Mouse (Mus musculus): Measurements from ENCODE around the gene Oas1d. TPM values are rescaled to one million over a fixed set of nuclear protein-coding genes. Genes with fewer than 3 reads are reported as not detected.
"Not testable (repeated sequence)": the region's sequence is repeated elsewhere in the genome, so short reads cannot be mapped to it uniquely, and the experiment has no call there.

Oas1d gene
- polyA plus RNA-seq (2012; rRNA removed), result not detected in 2 replicates

GRCm38 (mm10) chr5:120914204-120914603, at the start of gene Oas1d:
Gene Oas1d (plus strand): TSS chr5:120914536.
- not testable (repeated sequence) for H3K4me1 ChIP-seq (ENCODE audit: control insufficient read depth, insufficient read depth, insufficient read length); H3K27me3 ChIP-seq (ENCODE audit: control insufficient read depth, insufficient read depth, low read length); H3K27ac ChIP-seq (ENCODE audit: insufficient read depth, low read length); H3K4me3 ChIP-seq (ENCODE audit: extremely low read depth, insufficient read depth, insufficient read length); DNase-seq (ENCODE audit: low read depth in 1 of 2, low spot score in 2 of 2); H3K36me3 ChIP-seq (ENCODE audit: control insufficient read depth, insufficient read depth, low read length)
- WGBS, result 33% methylated on average over 8 of the region's 8 CpGs

GRCm38 (mm10) chr5:120865336-120865860, 48.9 kb upstream of the Oas1d start:
- H3K4me1 ChIP-seq (ENCODE audit: control insufficient read depth, insufficient read depth, insufficient read length), result no peaks in the 10 kb centered on the region
- no peak overlapping the region for H3K27ac ChIP-seq (ENCODE audit: insufficient read depth, low read length)
- DNase-seq (ENCODE audit: low read depth in 1 of 2, low spot score in 2 of 2), result peak in 1 of 2 experiments; percentile 4
- WGBS, result 77% methylated on average over 3 of the region's 3 CpGs
- H3K27me3 ChIP-seq (ENCODE audit: control insufficient read depth, insufficient read depth, low read length), result no peaks in the 10 kb centered on the region
- H3K36me3 ChIP-seq (ENCODE audit: control insufficient read depth, insufficient read depth, low read length), result no peaks in the 10 kb centered on the region
- TF ChIP-seq POLR2A (IDR thresholded peaks at IDR 0.05; ENCODE audit: low read depth, low read length) (no peak), CTCF (IDR thresholded peaks at IDR 0.05; ENCODE audit: extremely low read depth, insufficient read depth, insufficient read length, insufficient replicate concordance) (no peak)
- H3K4me3 ChIP-seq (ENCODE audit: extremely low read depth, insufficient read depth, insufficient read length), result no peak overlapping the region

- 86% methylated on average over 7 of the region's 7 CpGs for WGBS
- Histone ChIP-seq H3K4me3 (ENCODE audit: extremely low read depth, insufficient read depth, insufficient read length) (no peak overlapping the region), H3K27me3 (ENCODE audit: control insufficient read depth, insufficient read depth, low read length) (no peaks in the 10 kb centered on the region), H3K27ac (ENCODE audit: insufficient read depth, low read length) (no peak overlapping the region), H3K36me3 (ENCODE audit: control insufficient read depth, insufficient read depth, low read length) (no peaks in the 10 kb centered on the region), H3K4me1 (ENCODE audit: control insufficient read depth, insufficient read depth, insufficient read length) (no peaks in the 10 kb centered on the region)
- TF ChIP-seq POLR2A (IDR thresholded peaks at IDR 0.05; ENCODE audit: low read depth, low read length) (no peak), CTCF (IDR thresholded peaks at IDR 0.05; ENCODE audit: extremely low read depth, insufficient read depth, insufficient read length, insufficient replicate concordance) (no peak)
- DNase-seq (ENCODE audit: low read depth in 1 of 2, low spot score in 2 of 2), result no peak
These were observed 44.8 kb upstream of the Oas1d start for GRCm38 (mm10) chr5:120869436-120870015.

- DNase-seq (ENCODE audit: low read depth in 1 of 2, low spot score in 2 of 2), result no peak
- Histone ChIP-seq H3K27ac (ENCODE audit: insufficient read depth, low read length) (no peak overlapping the region), H3K27me3 (ENCODE audit: control insufficient read depth, insufficient read depth, low read length) (no peaks in the 10 kb centered on the region), H3K4me3 (ENCODE audit: extremely low read depth, insufficient read depth, insufficient read length) (no peak overlapping the region), H3K4me1 (ENCODE audit: control insufficient read depth, insufficient read depth, insufficient read length) (no peaks in the 10 kb centered on the region), H3K36me3 (ENCODE audit: control insufficient read depth, insufficient read depth, low read length) (no peaks in the 10 kb centered on the region)
- 69% methylated on average over 3 of the region's 3 CpGs for WGBS
- TF ChIP-seq POLR2A (IDR thresholded peaks at IDR 0.05; ENCODE audit: low read depth, low read length), result no peak
- no peak for TF ChIP-seq CTCF (IDR thresholded peaks at IDR 0.05; ENCODE audit: extremely low read depth, insufficient read depth, insufficient read length, insufficient replicate concordance)
These were observed 44.3 kb upstream of the Oas1d start for GRCm38 (mm10) chr5:120870081-120870480.

GRCm38 (mm10) chr5:120870782-120871181, 43.6 kb upstream of the Oas1d start:
- TF ChIP-seq POLR2A (IDR thresholded peaks at IDR 0.05; ENCODE audit: low read depth, low read length), result no peak
- no peak for TF ChIP-seq CTCF (IDR thresholded peaks at IDR 0.05; ENCODE audit: extremely low read depth, insufficient read depth, insufficient read length, insufficient replicate concordance)
- Histone ChIP-seq H3K4me1 (ENCODE audit: control insufficient read depth, insufficient read depth, insufficient read length) (no peaks in the 10 kb centered on the region), H3K36me3 (ENCODE audit: control insufficient read depth, insufficient read depth, low read length) (no peaks in the 10 kb centered on the region), H3K27me3 (ENCODE audit: control insufficient read depth, insufficient read depth, low read length) (no peaks in the 10 kb centered on the region), H3K4me3 (ENCODE audit: extremely low read depth, insufficient read depth, insufficient read length) (no peak overlapping the region), H3K27ac (ENCODE audit: insufficient read depth, low read length) (no peak overlapping the region)
- DNase-seq (ENCODE audit: low read depth in 1 of 2, low spot score in 2 of 2), result no peak
- 80% methylated on average over 7 of the region's 7 CpGs for WGBS

DNA sequence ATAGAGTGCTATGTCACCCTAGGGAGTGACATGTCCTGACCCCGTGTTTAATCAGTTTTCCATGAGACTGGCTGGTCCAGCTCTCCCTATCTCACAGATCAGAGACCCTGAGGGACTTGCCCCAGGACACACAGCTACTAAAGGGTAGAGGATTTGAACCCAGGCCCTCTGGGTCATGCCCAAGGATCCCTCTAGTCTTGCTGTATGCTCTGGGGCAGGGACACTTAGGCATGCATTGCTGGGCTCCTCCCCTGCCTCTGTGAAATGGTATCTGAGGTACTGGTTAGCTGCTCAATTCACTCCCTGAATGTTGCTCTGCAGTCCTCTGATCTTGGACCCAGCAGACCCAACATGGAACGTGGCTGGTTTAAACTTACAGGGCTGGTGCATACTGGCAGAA, 42.9 kb upstream of the Oas1d start:
- Histone ChIP-seq H3K27me3 (ENCODE audit: control insufficient read depth, insufficient read depth, low read length) (no peaks in the 10 kb centered on the region), H3K4me3 (ENCODE audit: extremely low read depth, insufficient read depth, insufficient read length) (no peak overlapping the region), H3K36me3 (ENCODE audit: control insufficient read depth, insufficient read depth, low read length) (no peaks in the 10 kb centered on the region), H3K27ac (ENCODE audit: insufficient read depth, low read length) (no peak overlapping the region), H3K4me1 (ENCODE audit: control insufficient read depth, insufficient read depth, insufficient read length) (no peaks in the 10 kb centered on the region)
- no peak for DNase-seq (ENCODE audit: low read depth in 1 of 2, low spot score in 2 of 2)
- 35% methylated on average over 2 of the region's 2 CpGs for WGBS
- no peak for TF ChIP-seq CTCF (IDR thresholded peaks at IDR 0.05; ENCODE audit: extremely low read depth, insufficient read depth, insufficient read length, insufficient replicate concordance)
- no peak for TF ChIP-seq POLR2A (IDR thresholded peaks at IDR 0.05; ENCODE audit: low read depth, low read length)

GRCm38 (mm10) chr5:120876839-120877238, 37.5 kb upstream of the Oas1d start:
- H3K4me1 ChIP-seq (ENCODE audit: control insufficient read depth, insufficient read depth, insufficient read length); H3K27me3 ChIP-seq (ENCODE audit: control insufficient read depth, insufficient read depth, low read length); H3K4me3 ChIP-seq (ENCODE audit: extremely low read depth, insufficient read depth, insufficient read length); H3K27ac ChIP-seq (ENCODE audit: insufficient read depth, low read length); H3K36me3 ChIP-seq (ENCODE audit: control insufficient read depth, insufficient read depth, low read length); DNase-seq (ENCODE audit: low read depth in 1 of 2, low spot score in 2 of 2): not testable (repeated sequence)
- WGBS, result 62% methylated on average over 2 of the region's 3 CpGs

DNA sequence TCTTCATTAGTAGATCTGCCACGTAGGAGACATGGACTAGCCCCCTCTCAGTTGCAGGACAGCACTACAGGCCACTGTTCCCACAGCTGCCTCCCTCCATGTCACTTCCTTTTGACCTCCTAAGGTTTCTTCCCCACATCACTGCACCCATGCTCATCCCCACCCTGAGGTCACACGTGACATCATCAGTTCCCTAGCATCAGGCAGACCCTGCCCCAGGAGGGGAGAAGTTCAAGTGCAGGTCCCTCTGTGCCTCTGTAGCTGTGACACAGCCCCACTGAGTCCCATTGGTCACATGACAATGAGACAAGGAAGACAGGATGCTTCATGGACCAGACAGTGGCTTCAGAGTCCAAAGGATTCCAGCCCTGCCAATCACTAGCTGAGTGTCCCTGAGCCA, 36.9 kb upstream of the Oas1d start:
- not testable (repeated sequence) for H3K36me3 ChIP-seq (ENCODE audit: control insufficient read depth, insufficient read depth, low read length); H3K27ac ChIP-seq (ENCODE audit: insufficient read depth, low read length); H3K27me3 ChIP-seq (ENCODE audit: control insufficient read depth, insufficient read depth, low read length); DNase-seq (ENCODE audit: low read depth in 1 of 2, low spot score in 2 of 2); H3K4me3 ChIP-seq (ENCODE audit: extremely low read depth, insufficient read depth, insufficient read length); H3K4me1 ChIP-seq (ENCODE audit: control insufficient read depth, insufficient read depth, insufficient read length)
- 81% methylated on average over 2 of the region's 2 CpGs for WGBS

GRCm38 (mm10) chr5:120878803-120879202, 35.5 kb upstream of the Oas1d start:
- not testable (repeated sequence) for H3K27ac ChIP-seq (ENCODE audit: insufficient read depth, low read length); DNase-seq (ENCODE audit: low read depth in 1 of 2, low spot score in 2 of 2); H3K4me3 ChIP-seq (ENCODE audit: extremely low read depth, insufficient read depth, insufficient read length); H3K4me1 ChIP-seq (ENCODE audit: control insufficient read depth, insufficient read depth, insufficient read length); H3K27me3 ChIP-seq (ENCODE audit: control insufficient read depth, insufficient read depth, low read length); H3K36me3 ChIP-seq (ENCODE audit: control insufficient read depth, insufficient read depth, low read length)
- WGBS, result 70% methylated on average over 2 of the region's 2 CpGs

GRCm38 (mm10) chr5:120881681-120882080, 32.7 kb upstream of the Oas1d start:
- not testable (repeated sequence) for H3K27me3 ChIP-seq (ENCODE audit: control insufficient read depth, insufficient read depth, low read length); H3K4me1 ChIP-seq (ENCODE audit: control insufficient read depth, insufficient read depth, insufficient read length); DNase-seq (ENCODE audit: low read depth in 1 of 2, low spot score in 2 of 2); H3K27ac ChIP-seq (ENCODE audit: insufficient read depth, low read length); H3K4me3 ChIP-seq (ENCODE audit: extremely low read depth, insufficient read depth, insufficient read length); H3K36me3 ChIP-seq (ENCODE audit: control insufficient read depth, insufficient read depth, low read length)
- 92% methylated on average over 6 of the region's 6 CpGs for WGBS

Data from spleen, adult 2 months (tissue).